Mouse (Mus musculus) myocyte (in vitro differentiated cells): Measurements from ENCODE around the gene Aplnr.

Source experiments
- CEBPB ChIP-seq: IDR thresholded peaks from 2 replicates; pipeline ENCODE4 v1.6.1; 2011; ENCODE audit warnings: mild to moderate bottlenecking, moderate library complexity; ENCODE audit not compliant: poor library complexity, insufficient read depth, severe bottlenecking
- E2F4 ChIP-seq: IDR thresholded peaks from one replicate; pipeline ENCODE4 v1.6.1; 2011; ENCODE audit warnings: mild to moderate bottlenecking, control low read depth, moderate library complexity; ENCODE audit not compliant: insufficient read depth
- MAX ChIP-seq: IDR thresholded peaks from one replicate; pipeline ENCODE4 v1.6.1; 2011; ENCODE audit warnings: low read depth, mild to moderate bottlenecking, control low read depth
- MYOD1 ChIP-seq, 3 experiments: IDR thresholded peaks; one replicate each; pipeline ENCODE4 v1.6.1; 2011; ENCODE audit warnings: control low read depth in 2 of 3, low read depth in 2 of 3, mild to moderate bottlenecking in 2 of 3, moderate library complexity in 1 of 3; ENCODE audit not compliant: insufficient read length in 2 of 3, control insufficient read depth in 1 of 3
- POLR2A ChIP-seq: IDR thresholded peaks from one replicate; pipeline ENCODE4 v1.6.1; 2011; ENCODE audit warnings: low read depth, mild to moderate bottlenecking, control low read depth, moderate library complexity; ENCODE audit not compliant: insufficient read length
- POLR2AphosphoS2 ChIP-seq: IDR thresholded peaks from one replicate; pipeline ENCODE4 v1.6.1; 2011; ENCODE audit warnings: low read depth, control low read depth; ENCODE audit not compliant: insufficient read length
- REST ChIP-seq: IDR thresholded peaks from one replicate; pipeline ENCODE4 v1.6.1; 2011; ENCODE audit warnings: mild to moderate bottlenecking, control low read depth, moderate library complexity; ENCODE audit not compliant: insufficient read depth, insufficient read length
- SRF ChIP-seq: IDR thresholded peaks from one replicate; pipeline ENCODE4 v1.6.1; 2011; ENCODE audit warnings: low read depth; ENCODE audit not compliant: control insufficient read depth, insufficient read length
- TCF12 ChIP-seq: IDR thresholded peaks from one replicate; pipeline ENCODE4 v1.6.1; 2011; ENCODE audit warnings: mild to moderate bottlenecking, control low read depth; ENCODE audit not compliant: poor library complexity, insufficient read depth, severe bottlenecking
- USF1 ChIP-seq: IDR thresholded peaks from one replicate; pipeline ENCODE4 v1.6.1; 2011; ENCODE audit warnings: low read depth, mild to moderate bottlenecking, control low read depth, moderate library complexity

- TF ChIP-seq USF1 (no peak), POLR2A (no peak), MYOD1 (IDR thresholded peaks at IDR 0.05; ENCODE audit: control insufficient read depth in 1 of 3, insufficient read length in 2 of 3, low read depth in 2 of 3) (no peak), E2F4 (no peak), TCF12 (no peak), POLR2AphosphoS2 (no peak), MAX (no peak), CEBPB (no peak), REST (no peak), SRF (no peak)
Measured at GRCm38 (mm10) chr2:85110288-85110875, 25.6 kb upstream of the Aplnr start.
